Comparison of ENCODE assay signal across 9 mouse cellular contexts in the genomic region with DNA sequence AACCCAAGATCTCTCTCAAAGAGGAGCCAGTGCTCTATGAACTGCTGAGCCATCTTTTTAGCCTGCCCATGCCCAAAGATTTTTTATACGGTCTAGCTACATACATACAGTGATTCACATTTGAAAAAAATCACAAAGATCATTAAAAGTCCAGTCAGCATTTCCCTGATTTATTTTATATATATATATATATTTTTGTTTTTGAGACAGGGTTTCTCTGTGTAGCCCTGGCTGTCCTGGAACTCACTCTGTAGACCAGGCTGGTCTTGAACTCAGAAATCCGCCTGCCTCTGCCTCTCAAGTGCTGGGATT. TPM values are rescaled to one million over a fixed set of nuclear protein-coding genes. Genes with fewer than 3 reads are reported as not detected.
"Had no signal": no experiment of that assay in that cellular context is flagged by ENCODE, and none has a peak within 500 bp of the region (broad histone marks: within the 10 kb centered on the region; RNA-seq: fewer than 3 reads in every experiment).

No protein-coding gene starts in this region.

RNA-seq across cellular contexts. Expression of a gene that starts 25.3 kb away (rescaled TPM):
- total RNA-seq: gastrocnemius, adult 18-20 months; gastrocnemius, adult 8-10 months; gastrocnemius, postnatal 14 days; gastrocnemius, postnatal 36 days; heart, adult 2 months; heart, postnatal 14 days; heart, postnatal 36 days; hematopoietic stem cell, adult 5-6 weeks had no signal
- polyA plus RNA-seq: heart, adult 2 months; limb, embryonic 10.5 days had no signal
